Mouse (Mus musculus): Measurements from ENCODE around the gene Gzmg. TPM values are rescaled to one million over a fixed set of nuclear protein-coding genes. Genes with fewer than 3 reads are reported as not detected.
"Not testable (repeated sequence)": the region's sequence is repeated elsewhere in the genome, so short reads cannot be mapped to it uniquely, and the experiment has no call there.

The Gzmg gene
- polyA plus RNA-seq, 1 experiment from 2014 or later, result not detected

DNA sequence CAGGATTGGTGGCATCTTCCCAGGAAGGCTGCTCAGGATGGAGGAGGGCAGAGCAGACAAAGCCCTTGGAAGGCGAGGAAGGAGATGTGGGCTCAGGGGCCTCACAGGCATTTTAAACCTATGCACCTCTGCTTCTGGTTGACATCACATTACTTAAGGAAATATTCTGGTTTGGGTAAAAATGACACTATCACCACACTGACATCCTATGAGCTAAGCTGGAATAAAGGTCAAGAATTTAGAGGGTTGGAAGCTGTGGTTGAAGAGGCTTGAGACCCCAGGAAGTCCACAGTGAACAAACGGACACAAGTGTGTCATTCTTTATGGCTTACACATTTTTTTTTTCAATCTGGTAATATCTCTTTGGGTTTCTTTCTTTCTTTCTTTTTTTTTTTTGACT is 26.9 kb downstream of the Gzmg start, which contains the start of gene Gzmd:
Gene Gzmd (minus strand): TSS at position 101 of the 400 bp plus-strand sequence.
- not testable (repeated sequence) for H3K36me3 ChIP-seq; DNase-seq (ENCODE audit: low spot score); H3K27ac ChIP-seq; H3K4me1 ChIP-seq; H3K27me3 ChIP-seq (ENCODE audit: low read depth, poor library complexity, severe bottlenecking); H3K9me3 ChIP-seq (replicated peaks); H3K4me3 ChIP-seq
- WGBS, result 87% methylated on average over 2 of the region's 2 CpGs

- 43% methylated on average over 3 of the region's 3 CpGs for WGBS
Observed at GRCm38 (mm10) chr14:56128341-56128740, 31.0 kb downstream of the Gzmg start.

DNA sequence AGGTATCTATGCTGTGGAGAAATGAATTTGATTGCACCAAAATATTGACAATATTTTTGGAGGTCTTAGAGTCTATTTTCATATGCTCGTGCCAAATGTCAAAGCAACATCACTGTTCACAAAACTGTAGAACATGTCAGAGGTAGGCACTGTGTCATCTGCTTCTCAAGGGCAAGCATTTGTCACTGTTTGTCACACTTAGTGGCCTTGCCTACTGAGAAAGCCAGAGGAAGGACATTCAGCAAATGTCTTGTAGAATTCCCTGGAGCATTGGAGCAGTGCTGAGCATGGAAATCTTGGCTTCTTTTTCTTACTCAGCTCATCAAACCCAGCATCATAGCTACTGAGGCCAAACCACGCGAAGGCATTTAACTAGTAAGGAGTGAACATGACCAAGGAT is 35.9 kb downstream of the Gzmg start:
- WGBS, result 86% methylated on average over 3 of the region's 3 CpGs
- no peak overlapping the region for H3K27ac ChIP-seq
- no peak overlapping the region for H3K4me3 ChIP-seq
- H3K9me3 ChIP-seq (replicated peaks), result no peaks in the 10 kb centered on the region
- H3K36me3 ChIP-seq, result no peaks in the 10 kb centered on the region
- no peak for DNase-seq (ENCODE audit: low spot score)
- H3K27me3 ChIP-seq (ENCODE audit: low read depth, poor library complexity, severe bottlenecking), result no peaks in the 10 kb centered on the region
- H3K4me1 ChIP-seq, result no peaks in the 10 kb centered on the region

More at GRCm38 (mm10) chr14:56128341-56128740, 31.0 kb downstream of the Gzmg start:
- peak; percentile 23 for DNase-seq (ENCODE audit: low spot score)
- no peaks in the 10 kb centered on the region for H3K9me3 ChIP-seq (replicated peaks)
- no peaks in the 10 kb centered on the region for H3K4me1 ChIP-seq
- no peak overlapping the region for H3K4me3 ChIP-seq
- H3K27me3 ChIP-seq (ENCODE audit: low read depth, poor library complexity, severe bottlenecking), result no peaks in the 10 kb centered on the region
- no peaks in the 10 kb centered on the region for H3K36me3 ChIP-seq
- no peak overlapping the region for H3K27ac ChIP-seq

DNA sequence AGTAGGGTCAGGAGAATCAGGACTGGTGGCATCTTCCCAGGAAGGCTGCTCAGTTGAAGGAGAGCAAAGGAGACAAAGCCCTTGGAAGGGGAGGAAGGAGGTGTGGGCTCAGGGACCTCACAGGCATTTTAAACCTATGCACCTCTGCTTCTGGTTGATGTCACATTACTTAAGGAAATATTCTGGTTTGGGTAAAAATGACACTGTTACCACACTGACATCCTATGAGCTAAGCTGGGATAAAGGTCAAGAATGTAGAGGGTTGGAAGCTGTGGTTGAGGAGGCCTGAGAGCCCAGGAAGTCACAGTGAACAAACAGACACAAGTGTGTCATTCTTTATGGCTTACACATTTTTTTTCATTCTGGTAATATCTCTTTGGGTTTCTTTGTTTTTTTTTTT is 38.9 kb downstream of the Gzmg start, which contains the start of gene Gzme:
Gene Gzme (minus strand): TSS at position 101 of the 400 bp plus-strand sequence.
- no peaks in the 10 kb centered on the region for H3K36me3 ChIP-seq
- DNase-seq (ENCODE audit: low spot score), result no peak
- no peaks in the 10 kb centered on the region for H3K9me3 ChIP-seq (replicated peaks)
- H3K4me3 ChIP-seq, result no peak within 1 kb of the TSS
- no peak within 1 kb of the TSS for H3K27ac ChIP-seq
- H3K4me1 ChIP-seq, result no peaks in the 10 kb centered on the region
- H3K27me3 ChIP-seq (ENCODE audit: low read depth, poor library complexity, severe bottlenecking), result no peaks in the 10 kb centered on the region

DNA sequence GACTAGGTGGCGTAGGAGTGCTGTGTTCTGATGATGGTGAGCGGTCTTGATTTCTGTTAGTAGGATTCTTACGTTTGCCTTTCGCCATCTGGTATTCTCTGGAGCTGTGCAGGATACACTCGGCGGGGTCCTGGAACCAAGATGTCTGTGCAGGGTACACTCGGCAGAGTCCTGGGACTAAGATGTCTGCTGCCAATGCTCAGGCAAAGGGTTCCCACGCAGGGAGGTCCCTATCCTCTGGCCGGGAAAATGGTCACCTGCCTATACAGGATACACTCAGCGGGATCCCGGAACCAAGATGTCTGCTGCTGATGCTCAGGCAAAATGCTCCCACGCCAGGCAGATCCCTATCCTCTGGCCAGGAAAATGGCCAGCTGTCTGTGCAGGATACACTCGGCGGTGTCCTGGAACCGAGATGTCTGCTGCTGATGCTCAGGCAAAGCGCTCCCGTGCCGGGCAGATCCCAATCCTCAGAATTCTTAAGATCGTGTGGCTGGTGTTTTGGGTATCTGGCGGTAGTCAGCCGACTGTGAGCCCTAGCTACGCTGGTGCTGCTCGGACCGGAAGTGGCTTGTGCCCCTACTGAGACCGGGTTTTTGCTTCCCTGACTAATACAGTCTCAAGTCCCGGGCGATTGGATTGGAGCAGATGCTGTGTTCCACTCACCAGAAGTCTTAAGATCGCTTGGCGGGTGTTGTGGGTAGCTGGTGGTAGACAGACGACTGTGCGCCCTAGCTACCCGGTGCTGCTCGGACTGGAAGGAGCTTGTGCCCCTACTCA is 43.7 kb downstream of the Gzmg start:
- not testable (repeated sequence) for DNase-seq (ENCODE audit: low spot score); H3K27me3 ChIP-seq (ENCODE audit: low read depth, poor library complexity, severe bottlenecking); H3K4me3 ChIP-seq; H3K4me1 ChIP-seq; H3K27ac ChIP-seq; H3K36me3 ChIP-seq; H3K9me3 ChIP-seq (replicated peaks)
- 92% methylated on average over 33 of the region's 33 CpGs for WGBS

Other genes starting within 250 kb of the Gzmg start
- not detected in 2 replicates for gene Cma1, start 214.9 kb downstream of the Gzmg start, polyA plus RNA-seq (2016; fragmentation: Nextera tagmentation; extraction: Ambion mirVana)
- gene Cma2, start 208.6 kb downstream of the Gzmg start, polyA plus RNA-seq (2016; fragmentation: Nextera tagmentation; extraction: Ambion mirVana), result not detected in 2 replicates
- not detected in 2 replicates for gene Mcpt1, start 141.6 kb downstream of the Gzmg start, polyA plus RNA-seq (2016; fragmentation: Nextera tagmentation; extraction: Ambion mirVana)
- gene Mcpt9, start 129.1 kb downstream of the Gzmg start, polyA plus RNA-seq (2016; fragmentation: Nextera tagmentation; extraction: Ambion mirVana), result not detected in 2 replicates
- not detected in 2 replicates for gene Mcpt2, start 117.5 kb downstream of the Gzmg start, polyA plus RNA-seq (2016; fragmentation: Nextera tagmentation; extraction: Ambion mirVana)
- not detected in 2 replicates for gene Mcpt4, start 97.3 kb downstream of the Gzmg start, polyA plus RNA-seq (2016; fragmentation: Nextera tagmentation; extraction: Ambion mirVana)
- not detected in 2 replicates for gene Mcpt8, start 74.3 kb downstream of the Gzmg start, polyA plus RNA-seq (2016; fragmentation: Nextera tagmentation; extraction: Ambion mirVana)
- not detected in 2 replicates for gene Ctsg, start 57.0 kb downstream of the Gzmg start, polyA plus RNA-seq (2016; fragmentation: Nextera tagmentation; extraction: Ambion mirVana)
- gene Gzme, start 39.0 kb downstream of the Gzmg start, polyA plus RNA-seq (2016; fragmentation: Nextera tagmentation; extraction: Ambion mirVana), result not detected in 2 replicates
- not detected in 2 replicates for gene Gzmd, start 27.0 kb downstream of the Gzmg start, polyA plus RNA-seq (2016; fragmentation: Nextera tagmentation; extraction: Ambion mirVana)
- gene Gzmn, start 15.0 kb upstream of the Gzmg start, polyA plus RNA-seq (2016; fragmentation: Nextera tagmentation; extraction: Ambion mirVana), result not detected in 2 replicates
- not detected in 2 replicates for gene Gzmf, start 51.8 kb upstream of the Gzmg start, polyA plus RNA-seq (2016; fragmentation: Nextera tagmentation; extraction: Ambion mirVana)
- gene Gzmc, start 75.1 kb upstream of the Gzmg start, polyA plus RNA-seq (2016; fragmentation: Nextera tagmentation; extraction: Ambion mirVana), result 0.23 and 0.28 TPM in 2 replicates
- not detected in 2 replicates for gene Gzmb, start 102.7 kb upstream of the Gzmg start, polyA plus RNA-seq (2016; fragmentation: Nextera tagmentation; extraction: Ambion mirVana)
- not detected in 2 replicates for gene Atp12a, start 205.5 kb upstream of the Gzmg start, polyA plus RNA-seq (2016; fragmentation: Nextera tagmentation; extraction: Ambion mirVana)
- gene Rnf17, start 243.0 kb upstream of the Gzmg start, polyA plus RNA-seq (2016; fragmentation: Nextera tagmentation; extraction: Ambion mirVana), result 2.1 and 2.6 TPM in 2 replicates

Measured in limb, embryonic 10.5 days (tissue).